Mouse (Mus musculus) cerebellum, adult 11-12 months (tissue): ENCODE results near the gene Grm7.

Source experiments
- DNase-seq: peaks from one replicate; pipeline ENCODE4 v3.0.0; 2022

The Grm7 gene

DNA sequence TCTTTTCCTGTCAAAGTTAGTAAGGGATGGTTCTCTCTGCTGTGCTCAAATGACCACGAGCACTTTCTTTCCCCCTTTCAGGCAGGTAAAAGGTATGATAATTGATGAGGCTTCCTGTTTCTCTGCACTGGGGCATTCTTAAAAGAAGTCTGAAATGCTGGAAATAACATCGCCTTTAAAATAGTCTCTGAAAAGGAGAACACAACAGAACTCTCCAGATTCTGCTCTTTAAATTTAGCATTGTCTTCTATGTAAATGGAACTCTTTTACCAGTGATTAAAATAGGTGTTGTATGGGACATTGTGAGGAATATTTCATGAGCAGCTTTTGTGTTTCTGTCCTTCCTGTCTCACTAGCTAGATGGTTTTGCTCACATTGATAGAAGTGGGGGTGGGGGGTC, 393.7 kb downstream of the Grm7 start:
- DNase-seq = no peak

GRCm38 (mm10) chr6:111045896-111046295, 400.5 kb downstream of the Grm7 start:
- DNase-seq = no peak

GRCm38 (mm10) chr6:111049247-111049646, 403.9 kb downstream of the Grm7 start:
- DNase-seq = no peak

GRCm38 (mm10) chr6:111054001-111054975, 408.9 kb downstream of the Grm7 start:
- no peak for DNase-seq

- no peak for DNase-seq
These were observed 412.4 kb downstream of the Grm7 start for GRCm38 (mm10) chr6:111057798-111058197.

DNA sequence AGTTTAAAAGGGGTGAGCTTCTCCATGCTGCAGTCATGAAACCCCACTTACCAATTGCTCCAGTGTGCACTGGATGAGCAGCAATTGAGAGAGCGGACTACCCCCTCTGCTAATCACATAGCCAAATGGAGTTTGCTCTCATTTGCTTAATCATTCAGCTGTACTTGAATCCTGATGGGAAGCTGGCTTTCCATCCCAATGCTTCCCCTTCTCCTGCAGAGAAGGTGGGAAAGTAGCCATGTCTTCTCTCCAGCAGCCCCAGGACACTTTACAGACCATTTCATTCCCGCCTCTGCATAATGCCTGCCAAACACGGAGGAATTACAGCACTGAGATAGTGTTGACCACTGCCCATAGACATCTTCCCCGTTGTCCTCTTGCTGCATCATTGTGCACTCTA, 414.6 kb downstream of the Grm7 start:
- DNase-seq = no peak

DNA sequence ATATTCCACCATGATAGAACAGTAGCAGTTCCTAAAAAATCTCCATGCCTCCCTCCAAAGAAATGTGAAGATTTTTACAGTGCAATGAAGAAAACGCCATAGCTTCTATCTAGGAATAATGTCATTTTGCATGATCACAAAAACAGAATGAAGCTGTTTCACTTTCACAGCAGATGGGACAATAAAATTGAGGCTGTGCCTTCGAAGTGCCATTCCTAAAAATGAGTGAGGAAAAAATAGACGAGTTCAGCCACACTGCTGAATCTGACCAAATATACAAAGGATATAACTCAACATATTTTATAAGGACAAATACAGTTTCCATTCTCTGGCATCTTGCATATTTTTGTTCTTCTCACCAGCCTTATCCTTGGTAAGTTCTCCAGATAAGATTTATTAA, 439.2 kb downstream of the Grm7 start:
- no peak for DNase-seq

DNA sequence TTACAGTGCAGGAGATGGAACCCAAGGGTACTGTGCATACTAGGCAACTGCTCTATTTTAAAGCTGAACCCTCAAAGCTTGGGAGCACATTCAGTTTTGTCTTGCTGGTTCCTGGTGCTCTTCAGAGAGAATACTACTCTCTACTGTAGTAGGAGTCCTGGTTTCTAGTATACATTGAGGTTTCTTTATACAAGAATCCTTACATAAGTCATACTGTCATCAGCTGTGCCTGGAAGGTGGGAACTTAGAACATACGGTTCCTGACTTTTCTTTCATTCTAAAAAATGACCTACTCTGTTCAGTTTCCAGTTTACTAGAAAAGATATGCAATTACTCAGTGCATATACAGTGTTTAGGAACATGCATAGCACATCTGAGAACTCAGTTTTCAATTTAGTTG, 449.4 kb downstream of the Grm7 start:
- DNase-seq = no peak

DNA sequence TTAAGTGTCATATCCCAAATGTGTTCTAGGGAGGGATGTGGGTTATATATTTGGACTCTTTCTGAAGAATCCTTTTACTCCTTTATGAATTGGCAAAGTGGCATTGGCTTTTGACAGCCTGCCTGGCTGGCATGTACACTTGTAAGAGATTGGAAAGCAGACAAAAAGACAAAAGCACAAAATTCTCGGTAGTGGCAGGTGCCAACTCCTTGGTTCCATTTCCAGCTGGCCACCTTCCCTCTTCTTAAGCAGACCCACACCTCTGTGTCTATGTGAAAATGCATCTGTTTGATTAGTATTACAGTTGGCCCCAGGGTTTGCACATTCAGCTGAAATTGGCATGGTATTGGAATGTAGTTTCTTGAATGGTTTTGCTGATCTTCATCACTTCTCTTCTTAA, 460.1 kb downstream of the Grm7 start:
- no peak for DNase-seq

- no peak for DNase-seq
These were observed 515.7 kb downstream of the Grm7 start for GRCm38 (mm10) chr6:111161037-111161436.

- no peak for DNase-seq
These were observed 550.0 kb downstream of the Grm7 start for GRCm38 (mm10) chr6:111195333-111195732.

GRCm38 (mm10) chr6:111221083-111221729, 575.8 kb downstream of the Grm7 start:
- DNase-seq = no peak

DNA sequence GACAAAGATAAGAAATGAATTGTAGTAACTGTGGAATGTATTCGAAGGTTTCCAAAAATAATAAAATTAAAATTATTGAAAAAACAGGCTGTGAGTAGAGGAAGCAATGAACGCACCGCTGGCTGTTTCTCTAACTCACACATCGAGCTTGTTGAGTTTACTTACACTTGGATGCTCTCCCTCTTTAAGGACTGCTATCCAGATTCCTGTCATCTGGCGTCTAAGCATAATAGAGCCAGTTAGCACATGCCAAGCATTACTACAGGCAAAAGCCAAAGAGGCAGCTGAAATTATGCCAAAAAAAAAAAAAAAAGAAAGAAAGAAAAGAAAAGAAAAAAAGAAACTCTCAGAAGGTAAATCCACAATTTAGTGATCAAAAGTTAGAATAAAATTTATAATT, 609.8 kb downstream of the Grm7 start:
- DNase-seq = no peak

DNA sequence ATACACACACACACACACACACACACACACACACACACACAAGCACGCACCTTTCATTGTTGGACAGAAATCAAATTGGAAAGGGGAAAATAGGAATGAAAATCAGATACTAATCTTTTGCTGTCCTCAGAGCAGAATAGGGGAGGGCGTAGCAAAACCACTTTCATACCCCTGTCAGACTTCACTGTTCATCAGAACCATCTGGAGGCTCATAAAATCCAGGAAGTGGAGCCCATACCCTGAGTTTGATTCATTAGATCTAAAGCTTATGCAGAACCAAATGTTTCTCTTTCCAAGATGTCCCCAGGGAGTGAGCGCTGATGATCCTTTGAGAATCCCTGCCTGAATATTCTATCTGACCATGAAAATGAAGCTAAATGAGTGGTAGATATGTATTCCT, 611.6 kb downstream of the Grm7 start:
- DNase-seq = no peak

- no peak for DNase-seq
These were observed 612.9 kb downstream of the Grm7 start for GRCm38 (mm10) chr6:111258256-111258655.

DNA sequence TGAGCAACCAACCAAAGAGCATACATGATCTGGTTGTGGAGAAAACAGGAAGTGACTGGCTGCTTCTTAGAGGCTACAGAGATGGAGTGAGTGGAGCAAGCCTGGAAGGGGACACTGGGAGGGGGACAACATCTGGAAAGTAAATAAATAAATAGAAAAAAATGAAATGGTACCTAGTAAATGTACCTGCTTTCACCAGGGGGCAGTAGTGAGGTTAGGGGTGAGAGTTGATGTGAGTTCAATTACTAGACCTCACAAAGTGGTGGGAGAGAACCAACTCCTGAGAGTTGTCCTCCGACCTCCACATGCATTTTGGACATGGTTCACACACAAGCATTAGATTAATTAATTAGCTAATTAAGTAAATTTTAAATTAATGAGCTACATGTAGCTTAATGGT, 615.8 kb downstream of the Grm7 start:
- DNase-seq = no peak

DNA sequence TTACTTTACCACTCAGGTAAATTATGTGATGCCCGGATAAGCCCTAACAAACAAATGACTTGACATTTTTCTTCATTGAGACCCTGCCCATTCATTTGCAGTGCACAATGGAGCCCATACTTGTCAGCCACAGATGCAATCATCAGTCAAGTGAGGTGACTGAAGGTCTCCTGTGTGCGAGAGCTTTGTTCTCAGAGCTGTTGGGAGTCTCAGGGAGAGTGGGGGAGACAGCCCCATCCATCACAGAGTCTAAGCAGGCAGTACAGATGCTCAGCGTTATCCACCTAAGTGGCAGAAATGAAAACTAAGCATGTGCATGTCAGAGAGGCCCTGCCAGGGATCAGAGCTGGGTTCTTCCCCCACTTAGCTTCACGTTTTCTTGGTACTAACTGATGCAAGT, 631.3 kb downstream of the Grm7 start:
- DNase-seq = no peak

DNA sequence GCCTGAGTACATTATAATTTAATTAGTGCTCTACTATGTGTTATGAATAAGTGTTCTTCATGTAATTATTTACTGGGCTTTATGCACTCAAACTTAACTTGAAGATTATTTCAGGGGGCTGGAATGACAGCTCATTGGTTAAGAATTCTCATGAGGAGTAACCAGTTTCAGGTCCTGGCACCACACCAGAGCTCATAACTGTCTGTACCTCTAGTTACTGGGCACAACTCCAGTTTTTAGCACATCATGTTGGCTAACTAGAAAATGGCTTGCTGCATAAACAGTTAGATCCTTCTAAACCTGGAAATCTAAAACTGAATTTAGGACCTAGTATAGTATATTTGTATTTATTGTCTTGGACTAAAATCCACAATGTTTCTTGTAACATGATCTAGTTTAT, 633.1 kb downstream of the Grm7 start:
- DNase-seq = no peak

DNA sequence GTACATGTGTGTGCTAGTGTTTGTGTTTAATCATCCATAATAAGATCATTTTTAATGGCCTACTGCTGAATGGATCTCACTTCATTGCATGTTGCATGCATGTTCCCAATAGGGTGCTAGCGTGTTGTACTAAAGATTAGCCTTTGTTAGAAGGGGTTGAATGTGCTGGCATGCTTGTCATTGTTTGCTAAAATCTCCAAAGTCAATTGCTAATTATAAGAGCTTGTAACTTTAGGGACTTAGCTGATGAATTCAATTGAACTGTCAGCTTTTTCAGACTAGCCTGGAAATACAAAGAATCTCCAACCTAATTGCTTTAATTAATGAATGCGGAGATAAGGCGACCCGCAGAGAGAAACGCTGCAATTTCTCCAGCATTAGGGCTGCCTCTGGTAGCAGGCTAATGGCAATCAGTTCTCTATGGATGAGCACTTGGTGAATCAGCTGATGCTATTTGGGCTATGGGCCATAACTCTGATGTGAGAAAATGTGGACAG, 648.2 kb downstream of the Grm7 start:
- no peak for DNase-seq

- no peak for DNase-seq
These were observed 658.7 kb downstream of the Grm7 start for GRCm38 (mm10) chr6:111303912-111304555.

- no peak for DNase-seq
These were observed 716.3 kb downstream of the Grm7 start for GRCm38 (mm10) chr6:111361681-111362080.

- no peak for DNase-seq
These were observed 722.7 kb downstream of the Grm7 start for GRCm38 (mm10) chr6:111368111-111368510.

- no peak for DNase-seq
These were observed 723.2 kb downstream of the Grm7 start for GRCm38 (mm10) chr6:111368551-111368950.

GRCm38 (mm10) chr6:111369013-111369412, 723.6 kb downstream of the Grm7 start:
- no peak for DNase-seq
